In genomic region chr2:38957671-38958223, GRCm38 (mm10) we compare ENCODE assay signal across 17 mouse cellular contexts. TPM values are rescaled to one million over a fixed set of nuclear protein-coding genes. Genes with fewer than 3 reads are reported as not detected.
"Had no signal": no experiment of that assay in that cellular context is flagged by ENCODE, and none has a peak within 500 bp of the region (broad histone marks: within the 10 kb centered on the region; RNA-seq: fewer than 3 reads in every experiment).

No protein-coding gene starts in this region.

- H3K4me3 ChIP-seq: layer of hippocampus, adult 2 months; liver, embryonic 15.5 days had no signal

- H3K27me3 ChIP-seq: liver, embryonic 15.5 days had no signal

- H3K9ac ChIP-seq: liver, embryonic 15.5 days; lung, embryonic 14.5 days had no signal

- H3K4me2 ChIP-seq: liver, embryonic 15.5 days; lung, embryonic 14.5 days; midbrain, embryonic 11.5 days had no signal

- H3K27ac ChIP-seq: kidney, postnatal 0 days; layer of hippocampus, adult 2 months; liver, embryonic 15.5 days; macrophage; stomach, postnatal 0 days had no signal

- DNase-seq: kidney, adult 2 months; kidney, postnatal 25 days; layer of hippocampus, adult 9-11 months; lung, embryonic 14.5 days; midbrain, embryonic 14.5 days; thymus, adult 2 months; thymus, postnatal 14 days; thymus, postnatal 4 days had no signal

- H3K9me3 ChIP-seq: liver, embryonic 15.5 days had no signal

- ATAC-seq: intestine, embryonic 16.5 days; lung, postnatal 0 days had no signal

- H3K36me3 ChIP-seq: liver, embryonic 15.5 days had no signal

RNA-seq across cellular contexts. Expression of gene Olfml2a, which starts 26.0 kb away (rescaled TPM):
- total RNA-seq: megakaryocyte-erythroid progenitor cell, adult 5-6 weeks had no signal
- polyA plus RNA-seq: macrophage had no signal
